Mouse (Mus musculus): ENCODE measurements at regions not wholly inside any gene's neighbourhood (a gene's known extent, or its start where the extent isn't known, plus 50 kb on each side); places are given as distances from the start of the nearest gene placed in this dataset.

DNA sequence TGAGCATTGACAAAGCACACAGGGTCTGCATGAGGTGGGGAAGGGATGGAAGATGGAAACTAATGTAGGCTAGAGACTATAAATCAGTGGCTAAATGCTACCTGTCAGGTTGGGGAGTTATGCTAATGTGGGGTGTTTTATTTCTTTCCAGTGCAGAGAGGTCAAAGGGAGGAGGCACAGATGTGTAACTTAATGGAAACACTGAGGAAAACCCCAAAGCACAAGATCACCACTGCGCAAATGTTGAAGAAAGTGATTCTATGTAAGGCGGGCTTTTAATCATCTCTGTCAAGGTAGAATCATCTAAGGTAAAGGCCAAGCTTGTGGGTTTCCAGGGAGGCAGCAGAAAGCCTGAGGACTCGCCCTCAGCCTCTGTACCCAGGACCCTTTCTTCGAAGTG lies 303.2 kb upstream of the 4930412O13Rik start:
- no peak for TF ChIP-seq EP300 (IDR thresholded peaks at IDR 0.05; ENCODE audit: low read depth)
- TF ChIP-seq CTCF (IDR thresholded peaks at IDR 0.05; ENCODE audit: low read depth), result no peak
- no peaks in the 10 kb centered on the region for H3K9me3 ChIP-seq (replicated peaks; ENCODE audit: control insufficient read depth, low read length)
- H3K36me3 ChIP-seq (replicated peaks; ENCODE audit: control insufficient read depth, insufficient read depth, low read length), result no peaks in the 10 kb centered on the region
- H3K4me2 ChIP-seq (ENCODE audit: low read depth, low read length), result no peak overlapping the region
- H3K4me1 ChIP-seq (ENCODE audit: control insufficient read depth, insufficient read depth), result no peaks in the 10 kb centered on the region
- H3K9ac ChIP-seq (replicated peaks; ENCODE audit: low read depth, low read length), result no peak overlapping the region
- WGBS, result 81% methylated on average over 4 of the region's 4 CpGs
- ATAC-seq (ENCODE audit: insufficient read depth, low read depth) (no peak), DNase-seq (ENCODE audit: low spot score) (no peak)
- no peak overlapping the region for H3K4me3 ChIP-seq (ENCODE audit: low read depth, low read length)
- no peak overlapping the region for H3K27ac ChIP-seq (ENCODE audit: low read depth)
- no peaks in the 10 kb centered on the region for H3K27me3 ChIP-seq (ENCODE audit: control insufficient read depth, insufficient read depth, low read length)

GRCm38 (mm10) chr2:9587389-9587788 lies 293.7 kb upstream of the 4930412O13Rik start:
- DNase-seq (ENCODE audit: low spot score) (no peak), ATAC-seq (ENCODE audit: insufficient read depth, low read depth) (no peak)
- TF ChIP-seq CTCF (IDR thresholded peaks at IDR 0.05; ENCODE audit: low read depth) (no peak), EP300 (IDR thresholded peaks at IDR 0.05; ENCODE audit: low read depth) (no peak)
- Histone ChIP-seq H3K27me3 (ENCODE audit: control insufficient read depth, insufficient read depth, low read length) (no peaks in the 10 kb centered on the region), H3K4me2 (ENCODE audit: low read depth, low read length) (no peak overlapping the region), H3K27ac (ENCODE audit: low read depth) (no peak overlapping the region), H3K9me3 (replicated peaks; ENCODE audit: control insufficient read depth, low read length) (no peaks in the 10 kb centered on the region), H3K4me1 (ENCODE audit: control insufficient read depth, insufficient read depth) (no peaks in the 10 kb centered on the region), H3K36me3 (replicated peaks; ENCODE audit: control insufficient read depth, insufficient read depth, low read length) (no peaks in the 10 kb centered on the region), H3K4me3 (ENCODE audit: low read depth, low read length) (no peak overlapping the region), H3K9ac (replicated peaks; ENCODE audit: low read depth, low read length) (no peak overlapping the region)
- WGBS, result 84% methylated on average over 3 of the region's 3 CpGs

- ATAC-seq (ENCODE audit: insufficient read depth, low read depth), result no peak
- DNase-seq (ENCODE audit: low spot score), result no peak
- Histone ChIP-seq H3K4me3 (ENCODE audit: low read depth, low read length) (no peak overlapping the region), H3K4me2 (ENCODE audit: low read depth, low read length) (no peak overlapping the region), H3K9ac (replicated peaks; ENCODE audit: low read depth, low read length) (no peak overlapping the region), H3K27me3 (ENCODE audit: control insufficient read depth, insufficient read depth, low read length) (no peaks in the 10 kb centered on the region), H3K4me1 (ENCODE audit: control insufficient read depth, insufficient read depth) (no peaks in the 10 kb centered on the region; the same call in 1 of the 2 replicates), H3K36me3 (replicated peaks; ENCODE audit: control insufficient read depth, insufficient read depth, low read length) (no peaks in the 10 kb centered on the region), H3K27ac (ENCODE audit: low read depth) (no peak overlapping the region), H3K9me3 (replicated peaks; ENCODE audit: control insufficient read depth, low read length) (no peaks in the 10 kb centered on the region)
- no peak for TF ChIP-seq CTCF (IDR thresholded peaks at IDR 0.05; ENCODE audit: low read depth)
- no peak for TF ChIP-seq EP300 (IDR thresholded peaks at IDR 0.05; ENCODE audit: low read depth)
Observed at GRCm38 (mm10) chr2:9589200-9589599, 291.9 kb upstream of the 4930412O13Rik start.

- no peaks in the 10 kb centered on the region; the same call in 1 of the 2 replicates for H3K4me1 ChIP-seq (ENCODE audit: control insufficient read depth, insufficient read depth)
- no peaks in the 10 kb centered on the region for H3K9me3 ChIP-seq (replicated peaks; ENCODE audit: control insufficient read depth, low read length)
- H3K4me2 ChIP-seq (ENCODE audit: low read depth, low read length), result no peak overlapping the region
- no peaks in the 10 kb centered on the region for H3K27me3 ChIP-seq (ENCODE audit: control insufficient read depth, insufficient read depth, low read length)
- no peaks in the 10 kb centered on the region for H3K36me3 ChIP-seq (replicated peaks; ENCODE audit: control insufficient read depth, insufficient read depth, low read length)
- TF ChIP-seq CTCF (IDR thresholded peaks at IDR 0.05; ENCODE audit: low read depth), result no peak
- TF ChIP-seq EP300 (IDR thresholded peaks at IDR 0.05; ENCODE audit: low read depth), result no peak
- WGBS, result 63% methylated on average over 1 of the region's 1 CpGs
- H3K9ac ChIP-seq (replicated peaks; ENCODE audit: low read depth, low read length), result no peak overlapping the region
- H3K27ac ChIP-seq (ENCODE audit: low read depth), result no peak overlapping the region
- H3K4me3 ChIP-seq (ENCODE audit: low read depth, low read length), result no peak overlapping the region
- ATAC-seq (ENCODE audit: insufficient read depth, low read depth) (no peak), DNase-seq (ENCODE audit: low spot score) (no peak)
Observed at GRCm38 (mm10) chr2:9592531-9592930, 288.5 kb upstream of the 4930412O13Rik start.

DNA sequence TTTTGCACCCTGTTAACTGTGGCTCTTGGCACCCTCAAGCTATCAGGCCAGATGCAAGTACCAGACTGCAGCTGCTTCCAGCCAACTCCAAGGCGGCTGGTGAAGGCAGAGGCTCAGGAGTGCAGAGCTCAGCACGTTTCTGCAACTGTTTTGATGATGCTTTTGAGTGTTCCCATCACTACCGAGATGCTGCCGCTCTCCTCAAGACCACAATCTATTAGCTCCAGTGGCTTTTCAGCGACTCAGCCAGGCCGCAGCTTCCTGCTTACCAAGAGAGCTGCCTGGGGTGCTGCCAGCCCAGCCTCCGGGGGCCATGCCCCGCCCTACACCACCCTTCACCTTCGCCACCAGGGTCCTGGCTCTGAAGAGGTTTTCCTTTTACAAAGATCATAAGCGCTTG lies 287.1 kb upstream of the 4930412O13Rik start:
- H3K27ac ChIP-seq (ENCODE audit: low read depth), result no peak overlapping the region
- no peaks in the 10 kb centered on the region; the same call in 1 of the 2 replicates for H3K4me1 ChIP-seq (ENCODE audit: control insufficient read depth, insufficient read depth)
- DNase-seq (ENCODE audit: low spot score) (no peak), ATAC-seq (ENCODE audit: insufficient read depth, low read depth) (no peak)
- WGBS, result 23% methylated on average over 10 of the region's 10 CpGs
- no peaks in the 10 kb centered on the region for H3K27me3 ChIP-seq (ENCODE audit: control insufficient read depth, insufficient read depth, low read length)
- no peak overlapping the region for H3K9ac ChIP-seq (replicated peaks; ENCODE audit: low read depth, low read length)
- no peaks in the 10 kb centered on the region for H3K9me3 ChIP-seq (replicated peaks; ENCODE audit: control insufficient read depth, low read length)
- TF ChIP-seq EP300 (IDR thresholded peaks at IDR 0.05; ENCODE audit: low read depth), result no peak
- TF ChIP-seq CTCF (IDR thresholded peaks at IDR 0.05; ENCODE audit: low read depth), result no peak
- H3K4me2 ChIP-seq (ENCODE audit: low read depth, low read length), result peak overlapping the region; percentile 30; the same call in 1 of the 2 replicates
- no peaks in the 10 kb centered on the region for H3K36me3 ChIP-seq (replicated peaks; ENCODE audit: control insufficient read depth, insufficient read depth, low read length)
- H3K4me3 ChIP-seq (ENCODE audit: low read depth, low read length), result no peak overlapping the region

DNA sequence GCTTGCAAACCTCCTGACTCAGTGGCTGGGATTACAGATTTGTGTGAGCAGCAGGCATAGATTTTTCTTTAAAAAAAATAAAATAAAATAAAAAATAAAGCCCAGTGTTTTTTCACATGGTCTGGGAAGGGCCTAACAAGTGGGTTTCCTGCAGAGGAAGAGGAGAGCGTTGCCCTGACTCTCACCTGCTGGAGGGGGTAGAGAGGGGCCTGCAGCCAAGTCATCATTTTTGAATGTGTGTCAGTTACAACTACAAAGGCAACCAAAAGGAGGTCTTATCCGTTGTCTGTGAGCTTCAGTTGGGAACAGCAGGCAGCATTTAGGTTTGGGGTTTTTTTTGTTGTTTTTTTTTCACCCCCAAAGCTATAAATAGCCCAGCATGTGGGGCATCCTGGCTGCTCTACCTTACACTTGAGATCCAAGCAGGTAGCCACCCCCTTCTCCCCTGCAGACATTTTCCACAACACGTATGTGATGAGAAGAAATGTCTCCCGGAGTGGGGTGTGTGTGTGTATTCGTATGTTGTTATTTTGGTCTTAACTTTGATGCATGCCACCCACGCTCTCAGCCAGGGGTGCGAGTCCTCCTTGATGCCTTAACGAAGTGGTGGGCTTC lies 285.7 kb upstream of the 4930412O13Rik start:
- DNase-seq (ENCODE audit: low spot score), result no peak
- ATAC-seq (ENCODE audit: insufficient read depth, low read depth), result no peak

More for the DNA sequence above, 285.7 kb upstream of the 4930412O13Rik start:
- Histone ChIP-seq H3K27ac (ENCODE audit: low read depth) (no peak overlapping the region), H3K4me3 (ENCODE audit: low read depth, low read length) (no peak overlapping the region), H3K9me3 (replicated peaks; ENCODE audit: control insufficient read depth, low read length) (no peaks in the 10 kb centered on the region), H3K9ac (replicated peaks; ENCODE audit: low read depth, low read length) (no peak overlapping the region), H3K4me2 (ENCODE audit: low read depth, low read length) (no peak overlapping the region), H3K27me3 (ENCODE audit: control insufficient read depth, insufficient read depth, low read length) (no peaks in the 10 kb centered on the region), H3K4me1 (ENCODE audit: control insufficient read depth, insufficient read depth) (no peaks in the 10 kb centered on the region; the same call in 1 of the 2 replicates), H3K36me3 (replicated peaks; ENCODE audit: control insufficient read depth, insufficient read depth, low read length) (no peaks in the 10 kb centered on the region)
- WGBS, result 65% methylated on average over 8 of the region's 8 CpGs
- TF ChIP-seq EP300 (IDR thresholded peaks at IDR 0.05; ENCODE audit: low read depth) (no peak), CTCF (IDR thresholded peaks at IDR 0.05; ENCODE audit: low read depth) (no peak)
